Mouse (Mus musculus): ENCODE results near the gene Col12a1.
"Not testable (repeated sequence)": the region's sequence is repeated elsewhere in the genome, so short reads cannot be mapped to it uniquely, and the experiment has no call there.

Gene Col12a1

DNA sequence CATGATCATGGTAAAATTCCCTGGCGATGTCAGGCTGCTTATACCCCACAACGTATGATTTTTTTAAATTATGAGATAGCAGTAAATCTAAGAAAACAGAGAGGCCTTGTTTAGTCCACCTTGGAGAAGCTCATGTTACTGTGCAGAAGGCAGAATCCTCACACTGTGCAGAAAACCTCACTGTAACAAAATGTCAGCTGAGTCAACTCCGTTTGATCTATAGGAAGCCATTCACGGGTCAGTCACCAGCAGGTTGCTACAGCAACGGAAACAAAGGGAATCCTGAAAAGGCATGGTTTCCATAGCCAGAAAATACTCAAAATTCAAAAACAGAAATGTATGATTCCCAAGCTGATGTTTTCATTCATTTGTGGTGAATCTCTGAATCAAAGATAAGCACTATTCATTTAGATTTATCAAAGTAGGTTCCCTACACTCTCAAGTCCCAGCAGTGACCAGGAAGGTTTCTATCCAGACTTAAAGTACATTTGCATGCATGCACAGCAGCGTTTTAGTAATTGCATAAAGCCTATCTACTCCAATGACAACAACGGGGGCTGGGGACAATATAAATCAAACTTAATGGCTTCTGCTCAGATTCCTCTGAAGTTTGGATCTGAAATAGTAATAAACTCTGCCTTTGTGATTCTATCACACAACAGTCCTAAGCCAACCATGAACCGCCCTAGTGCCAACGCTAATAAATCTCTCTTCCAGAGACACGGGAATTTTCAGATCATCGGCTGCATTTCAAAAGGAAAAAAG is 28.7 kb downstream of the Col12a1 start:
- no peak for DNase-seq (ENCODE audit: low spot score in 2 of 2)

DNA sequence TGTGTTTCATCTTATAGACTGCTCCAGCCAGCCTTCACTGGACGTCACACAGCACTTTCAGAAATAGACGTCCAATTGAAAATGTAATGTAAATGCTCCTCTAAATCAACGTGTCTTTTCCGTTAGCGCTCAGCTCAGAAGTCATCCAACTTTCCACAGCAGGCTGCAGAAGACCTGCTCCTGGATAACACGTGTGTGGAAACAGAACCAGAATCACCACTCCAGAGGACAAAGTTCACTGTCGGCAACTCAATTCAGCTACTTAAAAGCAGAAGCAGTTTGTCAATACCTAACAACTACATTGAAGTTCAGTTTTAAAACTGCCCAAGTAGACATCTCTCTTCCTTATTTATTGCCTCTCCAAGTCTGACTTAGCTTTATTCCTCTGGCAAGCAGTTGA is 29.3 kb downstream of the Col12a1 start:
- DNase-seq (ENCODE audit: low spot score in 2 of 2) = no peak

DNA sequence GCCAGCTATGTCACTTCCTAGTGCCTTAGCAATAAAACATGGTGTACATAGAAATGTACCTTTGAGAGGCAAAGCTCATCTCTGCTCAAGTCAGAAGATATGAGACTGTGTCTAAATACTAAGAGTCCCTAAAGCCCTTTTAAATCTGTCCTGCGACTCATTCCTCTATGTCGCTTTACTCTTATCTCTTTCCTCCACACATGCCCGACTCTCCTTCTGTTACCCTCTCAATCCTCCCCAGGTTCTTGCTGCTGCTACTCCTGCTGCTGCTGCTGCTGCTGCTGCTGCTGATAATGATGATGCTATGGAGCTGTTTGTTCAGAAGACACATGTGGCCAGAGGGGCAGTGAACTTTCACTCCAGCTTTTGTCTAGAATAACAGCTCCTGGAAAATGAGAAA is 31.4 kb downstream of the Col12a1 start:
- no peak for DNase-seq (ENCODE audit: low spot score in 2 of 2)

DNA sequence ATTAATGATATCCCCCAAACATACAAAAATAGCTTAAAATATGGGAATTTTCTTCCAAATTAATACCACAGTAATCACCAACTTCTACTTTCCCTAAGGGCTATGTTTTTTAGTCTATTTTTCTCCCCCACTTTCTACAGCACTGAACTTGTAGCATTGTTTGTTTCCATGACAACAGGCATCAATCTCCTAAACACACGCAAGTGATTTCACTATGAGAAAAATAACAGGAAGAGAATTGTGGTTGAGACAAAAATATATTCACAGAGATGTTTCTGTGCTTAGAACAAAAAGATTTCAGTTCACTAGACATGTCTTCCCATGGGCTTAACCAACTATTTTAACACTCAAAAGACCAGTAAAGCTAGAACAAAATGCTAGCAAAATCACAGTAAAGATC is 32.6 kb downstream of the Col12a1 start:
- no peak for DNase-seq (ENCODE audit: low spot score in 2 of 2)

DNA sequence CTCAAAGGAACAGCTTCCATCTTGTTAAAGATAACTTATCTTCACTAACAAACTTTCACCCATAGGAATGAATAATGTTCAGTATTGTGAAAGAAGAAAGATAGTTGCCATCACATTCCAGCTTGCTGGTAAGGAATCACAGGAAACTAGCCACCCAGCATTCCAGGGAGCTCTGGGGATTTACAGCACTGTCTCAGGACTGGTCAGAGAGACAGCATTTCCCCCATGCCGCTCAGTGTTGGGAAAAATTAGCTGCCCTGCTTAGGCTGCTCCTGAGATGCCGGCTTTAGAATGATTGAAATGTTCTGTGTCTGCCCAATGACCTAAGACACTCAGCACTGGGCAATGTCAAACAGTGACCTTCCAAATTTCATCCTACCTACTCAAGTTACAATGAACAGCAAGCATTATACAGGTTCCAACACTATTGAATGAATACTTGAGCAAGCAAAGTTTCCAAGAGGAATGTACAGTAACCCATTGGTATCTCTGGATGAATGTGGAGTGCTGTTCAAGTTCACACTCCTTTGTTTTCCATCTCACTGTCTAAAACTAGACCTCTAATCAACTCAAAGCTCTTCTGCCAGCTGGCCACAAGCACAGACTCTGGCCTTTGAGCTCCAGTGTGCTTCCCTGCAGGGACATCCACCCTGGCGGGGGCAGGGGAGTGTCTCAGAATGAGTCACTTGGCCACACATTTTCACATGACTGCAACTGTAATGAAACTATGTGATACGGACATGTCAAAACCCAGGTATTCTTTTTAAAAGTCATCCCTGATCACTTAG is 38.0 kb downstream of the Col12a1 start:
- no peak for DNase-seq (ENCODE audit: low spot score in 2 of 2)

DNA sequence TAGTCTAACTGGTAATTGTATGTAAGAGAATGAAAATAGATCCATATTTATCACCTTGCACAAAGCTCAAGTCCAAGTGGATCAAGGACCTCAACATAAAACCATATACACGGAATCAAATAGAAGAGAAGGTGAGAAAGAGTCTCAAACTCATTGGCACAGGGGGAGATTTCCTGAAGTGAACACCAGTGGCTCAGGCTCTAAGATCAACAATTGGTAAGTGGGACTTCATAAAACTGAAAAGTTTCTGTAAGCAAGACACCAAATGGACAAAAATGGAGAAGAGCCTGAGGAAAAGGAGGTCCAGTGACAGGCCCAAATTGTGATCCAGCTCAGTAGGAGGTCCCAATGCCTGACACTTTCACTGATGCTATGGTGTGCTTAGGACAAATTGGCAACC is 49.8 kb downstream of the Col12a1 start:
- DNase-seq (ENCODE audit: low spot score in 2 of 2) = not testable (repeated sequence)

DNA sequence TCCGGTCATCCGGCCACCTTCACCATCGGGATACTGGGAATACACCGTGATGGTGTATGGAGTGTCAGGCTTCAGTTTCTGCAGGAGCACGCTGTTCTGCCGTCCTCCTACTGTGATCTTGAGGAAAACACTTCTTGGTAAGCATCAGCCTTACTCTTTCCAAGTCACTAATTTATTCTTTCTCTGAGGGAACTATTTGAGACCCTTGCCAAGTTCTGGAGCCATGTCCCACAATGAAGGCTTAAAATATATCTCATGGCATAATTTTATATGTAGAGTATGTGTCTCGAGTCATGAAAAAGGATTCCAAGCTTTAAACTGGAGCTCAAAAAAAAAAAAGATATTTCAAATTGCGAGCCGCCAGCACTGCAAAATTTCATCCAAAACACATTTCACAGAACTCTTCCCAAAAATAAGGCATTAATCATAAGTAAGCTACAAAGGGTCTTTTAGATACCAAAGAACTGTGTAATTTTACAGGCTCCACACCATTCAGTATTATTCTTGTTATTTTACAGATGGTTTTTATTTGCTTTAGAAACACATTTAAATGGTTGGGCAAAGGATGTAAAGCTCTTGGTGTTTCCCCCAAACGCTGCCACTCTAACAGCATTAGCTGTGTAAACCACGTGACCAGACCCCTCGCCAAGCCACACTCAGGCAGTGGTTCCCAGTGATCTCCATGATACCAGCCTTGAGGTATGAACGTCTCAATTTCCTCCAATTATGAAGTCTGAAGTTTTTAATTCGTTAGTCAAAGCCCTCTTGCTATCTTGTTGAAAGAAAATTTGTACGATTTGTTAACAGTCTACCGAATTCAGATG is 65.1 kb downstream of the Col12a1 start:
- DNase-seq (ENCODE audit: low spot score in 2 of 2) = no peak

DNA sequence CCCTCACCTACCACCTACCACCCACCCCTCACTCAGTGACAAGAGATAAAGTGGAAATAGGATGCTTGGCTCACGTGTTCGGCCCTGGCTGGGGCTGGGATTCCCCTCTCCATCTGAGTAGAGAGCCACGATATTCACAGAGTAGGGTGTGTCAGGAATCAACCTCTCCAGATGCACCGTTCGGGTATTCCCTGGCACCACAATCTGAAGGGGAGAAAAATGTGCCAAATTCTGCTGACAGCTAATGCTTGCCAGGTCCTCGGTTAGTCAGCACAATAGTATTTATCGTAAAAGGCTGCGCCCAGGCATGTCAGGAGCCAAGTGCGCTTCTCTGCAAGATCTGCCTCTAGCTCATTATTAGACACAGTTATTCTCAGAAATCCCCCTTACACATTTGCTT is 70.0 kb downstream of the Col12a1 start:
- no peak for DNase-seq (ENCODE audit: low spot score in 2 of 2)

DNA sequence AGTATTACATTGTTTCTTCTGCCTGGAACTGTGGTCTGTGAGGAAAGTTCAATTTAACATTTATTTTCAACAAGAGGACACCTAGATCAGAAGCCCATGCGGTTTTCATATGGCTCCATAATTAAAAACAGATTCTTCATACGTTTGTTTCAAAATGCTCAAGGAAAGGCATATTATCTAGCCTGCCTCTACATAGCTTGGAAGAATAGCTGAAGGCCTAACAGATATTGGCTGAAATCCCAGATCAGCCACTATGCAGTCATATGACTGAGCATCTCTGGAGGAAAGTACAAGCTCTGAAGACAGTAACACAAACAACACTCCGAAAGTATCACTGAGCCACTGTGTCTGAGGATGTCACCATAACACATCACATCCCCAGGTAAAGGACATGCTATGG is 72.9 kb downstream of the Col12a1 start:
- no peak for DNase-seq (ENCODE audit: low spot score in 2 of 2)

DNA sequence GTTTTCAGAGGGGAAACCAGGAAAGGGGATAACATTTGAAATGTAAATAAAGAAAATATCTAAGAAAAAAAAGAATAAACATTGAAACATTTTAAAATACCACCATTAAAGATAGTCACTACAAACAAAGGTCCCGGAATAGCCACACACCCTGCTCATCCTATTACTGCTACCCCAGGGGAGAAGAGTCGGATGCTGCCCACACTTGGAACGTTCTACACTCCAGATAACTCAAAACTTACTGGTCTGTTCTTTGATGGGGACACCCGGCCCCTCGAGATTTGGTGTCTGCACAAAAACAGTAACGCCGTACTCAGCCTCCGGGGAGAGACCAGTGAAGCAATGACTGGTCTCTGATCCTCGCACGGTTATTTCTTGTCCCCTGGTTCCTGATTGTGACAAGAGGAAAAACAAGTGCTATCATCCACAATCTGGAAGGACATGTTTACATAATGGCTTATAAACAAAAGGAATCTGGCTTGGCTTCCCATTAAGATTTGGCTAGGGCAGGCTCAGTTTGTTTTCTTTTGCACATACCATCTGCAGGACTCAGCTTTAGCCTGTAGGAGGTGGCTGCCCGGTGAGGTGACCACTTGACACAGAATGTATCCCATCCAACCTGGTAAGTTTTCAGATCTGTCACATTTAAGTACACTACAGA is 79.1 kb downstream of the Col12a1 start:
- no peak for DNase-seq (ENCODE audit: low spot score in 2 of 2)

DNA sequence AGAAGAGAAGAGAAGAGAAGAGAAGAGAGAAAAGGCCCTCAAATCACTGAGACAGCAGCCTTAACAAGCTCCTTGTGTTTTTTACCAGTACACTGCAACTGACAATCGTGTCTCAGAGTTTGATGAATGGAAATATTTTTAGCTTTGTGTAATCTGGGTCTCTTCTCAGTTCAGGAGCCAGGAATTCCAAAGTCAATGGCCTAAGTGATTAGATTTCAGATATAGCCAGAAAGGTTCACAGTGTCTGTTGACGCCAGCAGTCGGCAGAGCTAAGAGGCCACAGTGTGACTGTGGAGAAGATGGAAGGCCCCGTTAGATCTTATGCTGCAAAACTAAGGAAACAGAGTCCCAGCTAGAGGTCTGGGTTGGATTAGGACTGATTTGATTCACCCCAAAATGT is 80.8 kb downstream of the Col12a1 start:
- no peak for DNase-seq (ENCODE audit: low spot score in 2 of 2)

DNA sequence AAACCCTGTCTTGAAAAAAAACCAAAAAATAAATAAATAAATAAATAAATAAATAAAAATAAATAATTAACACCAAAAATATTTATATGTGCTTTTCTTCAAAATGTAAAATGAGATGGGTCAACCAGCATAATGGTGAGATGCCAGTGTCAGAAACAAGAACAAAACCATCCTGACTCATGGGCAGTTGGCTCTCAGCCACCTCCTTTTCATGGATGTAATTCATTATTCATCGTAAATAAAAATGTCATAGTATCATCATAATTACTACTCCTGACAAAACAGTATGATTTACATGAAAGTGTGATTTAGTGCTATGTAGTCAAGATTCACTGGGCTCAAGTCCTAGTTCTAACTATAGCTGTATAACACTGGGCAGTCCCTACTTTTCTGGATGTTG is 84.6 kb downstream of the Col12a1 start:
- DNase-seq (ENCODE audit: low spot score in 2 of 2) = no peak

DNA sequence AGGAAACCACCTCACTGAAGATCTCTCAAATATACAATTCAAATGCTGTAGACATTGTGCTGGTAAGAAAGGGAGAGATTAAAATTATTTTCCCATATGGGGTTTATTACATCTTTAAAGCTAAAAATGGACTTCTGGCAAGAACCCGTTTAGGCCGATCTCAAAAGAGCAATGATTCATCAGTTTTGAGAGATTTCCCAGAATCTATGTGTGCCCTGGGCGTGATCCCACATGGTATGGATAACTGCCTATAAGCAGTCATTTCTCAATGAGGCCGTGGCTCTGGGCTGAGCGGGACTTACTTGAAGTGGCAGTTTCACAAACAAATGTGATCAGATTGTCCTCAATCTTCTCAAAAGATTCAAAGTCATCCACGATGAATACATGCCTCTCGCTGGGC is 87.4 kb downstream of the Col12a1 start:
- DNase-seq (ENCODE audit: low spot score in 2 of 2) = no peak

DNA sequence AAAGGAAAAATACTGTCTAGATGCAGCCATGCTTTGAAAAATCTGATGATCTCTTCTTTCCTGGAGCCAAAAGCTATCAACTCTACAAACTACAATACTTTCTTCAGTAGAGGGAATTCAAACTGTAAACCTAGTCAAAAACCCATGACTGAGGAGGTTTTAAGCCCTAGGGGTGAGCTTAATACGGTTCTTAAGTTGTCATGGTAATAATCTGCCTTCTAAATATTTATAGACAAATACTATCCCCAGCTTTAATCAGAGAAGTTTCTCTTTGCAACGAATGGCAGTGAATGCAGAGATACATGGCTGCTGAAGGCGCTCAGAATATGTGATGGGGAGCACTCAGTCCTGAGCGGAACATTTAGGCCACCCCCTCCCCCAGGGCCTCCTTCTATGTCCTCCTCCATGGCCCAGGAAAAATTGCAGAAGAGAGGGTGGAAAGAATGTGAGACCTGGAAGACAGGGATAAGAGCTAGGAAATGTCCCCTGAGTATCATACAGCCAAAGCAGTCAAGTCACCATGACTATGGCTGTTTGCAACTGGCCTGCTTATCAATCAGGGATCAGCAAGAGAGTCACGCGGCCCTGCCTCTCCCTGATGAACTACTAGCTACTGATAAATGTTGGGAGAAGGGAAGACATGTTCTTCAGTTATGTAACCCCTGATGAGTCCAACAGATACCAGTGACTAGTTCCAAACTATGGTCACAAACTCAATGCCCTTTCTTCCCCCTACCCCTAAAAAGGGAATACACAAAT is 99.6 kb downstream of the Col12a1 start:
- no peak for DNase-seq (ENCODE audit: low spot score in 2 of 2)

DNA sequence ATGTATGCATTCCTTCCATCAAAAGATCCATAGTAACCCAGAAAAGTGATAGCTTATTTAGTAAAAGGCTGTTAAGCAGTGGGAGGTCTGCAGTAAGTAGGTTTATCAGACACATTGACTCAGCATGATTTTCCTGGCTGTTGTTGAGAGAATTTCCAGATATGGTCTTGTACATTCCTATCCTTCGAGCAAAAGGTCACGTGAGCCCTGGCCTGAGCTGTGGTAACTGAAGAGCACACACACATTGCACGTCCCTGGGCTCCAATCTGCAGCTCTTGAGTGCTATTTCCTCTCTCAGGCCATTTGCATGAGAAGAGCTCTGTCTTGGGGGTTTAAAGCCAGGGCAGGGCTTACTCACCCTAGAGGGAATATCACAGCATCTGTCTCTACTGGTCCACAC is 101.3 kb downstream of the Col12a1 start:
- no peak for DNase-seq (ENCODE audit: low spot score in 2 of 2)

DNA sequence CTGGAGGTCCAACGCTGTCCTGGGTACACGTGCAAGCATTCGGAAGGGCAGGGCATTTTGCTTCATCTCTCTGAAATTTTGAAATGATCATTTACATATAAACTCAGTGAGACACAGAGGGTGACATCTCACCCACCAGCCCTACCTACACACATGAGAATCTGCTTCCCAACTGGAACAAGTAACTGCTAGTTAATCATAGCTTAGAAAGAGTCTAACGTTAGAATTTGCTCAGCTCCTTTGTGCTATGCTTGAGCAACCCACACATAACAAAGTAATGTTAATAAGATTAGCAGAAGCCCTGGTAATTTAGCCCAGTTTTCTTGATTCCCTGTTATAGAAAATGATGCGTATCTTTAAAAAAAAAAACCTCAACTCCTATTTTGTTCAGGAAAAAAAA is 102.6 kb downstream of the Col12a1 start:
- peak in 1 of 2 experiments; percentile 21 for DNase-seq (ENCODE audit: low spot score in 2 of 2)

DNA sequence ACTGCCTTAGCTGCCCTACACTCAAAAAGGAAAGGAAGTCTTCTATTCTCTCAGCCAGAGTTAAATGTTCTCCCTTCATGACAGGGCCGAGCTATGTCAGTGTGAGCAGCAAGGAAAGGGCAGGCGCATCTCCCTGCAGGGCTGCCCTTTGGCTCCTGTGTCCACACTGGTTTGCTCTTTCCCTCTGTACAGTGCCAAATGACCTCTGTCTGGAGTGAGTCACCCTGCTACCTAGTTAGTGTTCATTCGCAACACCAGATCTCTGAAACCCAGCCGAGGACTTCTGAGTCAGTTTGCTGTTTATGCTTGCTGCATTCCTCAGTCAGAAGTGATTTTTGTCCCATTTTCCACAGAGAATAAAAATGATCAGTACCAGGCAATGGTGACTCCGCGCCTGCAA is 108.3 kb downstream of the Col12a1 start:
- DNase-seq (ENCODE audit: low spot score in 2 of 2) = no peak

DNA sequence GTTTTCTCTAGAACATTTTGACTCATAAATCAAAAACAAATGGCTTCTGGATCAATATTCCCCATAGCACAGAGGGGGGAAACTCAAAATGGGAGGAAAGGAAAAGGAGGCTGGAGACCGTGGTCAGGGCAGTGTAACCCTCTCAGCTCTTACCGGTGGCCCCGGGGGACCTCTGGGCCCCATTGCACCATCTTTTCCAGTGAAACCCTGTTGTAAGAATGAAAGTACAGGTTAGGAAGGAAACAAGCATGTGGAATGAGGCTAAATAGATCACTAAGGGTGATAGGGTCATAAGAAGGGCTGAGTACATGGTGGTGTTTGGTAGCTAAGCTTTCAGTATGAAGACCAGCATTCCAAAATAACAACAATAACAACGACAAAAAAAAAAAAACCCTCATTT is 109.0 kb downstream of the Col12a1 start:
- no peak for DNase-seq (ENCODE audit: low spot score in 2 of 2)

DNA sequence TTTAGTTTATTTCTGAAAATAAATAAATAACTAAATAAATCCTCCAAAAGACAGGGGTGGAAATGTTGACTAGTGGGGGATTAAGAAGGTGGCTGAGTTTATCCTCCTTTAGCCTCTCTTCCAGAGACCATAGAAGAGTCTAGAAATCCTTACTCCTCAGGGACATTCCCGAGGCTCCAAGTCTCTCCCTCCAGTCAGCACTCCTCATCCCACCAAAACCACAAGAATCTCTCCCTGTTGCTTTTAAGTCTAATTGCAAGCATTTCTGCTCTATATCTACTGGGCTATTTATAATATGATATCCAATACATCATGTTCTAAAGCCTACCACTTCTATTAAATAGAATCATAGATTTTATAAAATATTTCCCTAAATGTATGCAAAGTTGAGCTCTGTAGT is 109.8 kb downstream of the Col12a1 start:
- no peak for DNase-seq (ENCODE audit: low spot score in 2 of 2)

DNA sequence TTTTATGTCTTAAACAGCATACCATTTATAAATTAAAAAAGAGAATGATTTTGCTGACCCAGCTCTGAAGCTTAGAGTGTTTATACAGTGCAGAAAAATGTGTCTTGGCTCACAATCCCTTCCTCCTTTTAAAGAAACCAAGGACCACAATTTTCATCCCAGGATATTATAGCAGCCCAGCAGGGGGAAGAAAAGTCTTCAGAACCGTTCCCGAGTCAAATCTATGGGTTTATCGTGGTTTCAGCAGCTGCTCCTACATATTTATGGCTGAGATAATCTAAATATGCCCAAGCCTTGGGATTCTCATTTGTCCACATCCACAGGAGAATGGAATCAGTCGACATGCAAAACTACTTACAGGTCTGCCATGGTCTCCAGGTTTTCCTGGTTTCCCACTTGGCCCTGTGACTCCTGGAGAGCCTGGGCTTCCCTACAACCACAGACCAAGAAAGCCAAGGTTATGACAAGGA is 110.5 kb downstream of the Col12a1 start:
- no peak for DNase-seq (ENCODE audit: low spot score in 2 of 2)

DNA sequence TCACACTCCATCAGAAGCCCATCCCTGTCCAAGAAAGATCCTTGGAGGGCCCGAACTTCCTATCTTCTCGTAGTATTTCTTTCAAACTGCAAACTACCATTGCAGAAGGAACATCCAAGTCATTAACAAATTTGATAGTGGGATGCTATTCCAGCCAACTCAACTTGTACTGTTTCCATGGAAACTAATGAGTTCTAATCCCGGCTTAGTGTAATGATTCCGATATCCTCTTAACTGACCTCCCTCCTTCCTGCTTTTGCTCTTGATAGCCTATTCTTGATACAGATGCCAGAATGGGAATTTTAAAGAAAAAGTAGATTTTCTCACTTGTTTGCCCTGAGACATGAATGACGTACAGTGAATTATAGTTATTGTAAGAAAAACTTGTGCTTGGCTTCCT is 112.5 kb downstream of the Col12a1 start:
- no peak for DNase-seq (ENCODE audit: low spot score in 2 of 2)

Data from right cerebral cortex, adult 2 months (tissue).